Mouse (Mus musculus): ENCODE results near the gene Pgpep1l. TPM values are rescaled to one million over a fixed set of nuclear protein-coding genes. Genes with fewer than 3 reads are reported as not detected.
"Not testable (repeated sequence)": the region's sequence is repeated elsewhere in the genome, so short reads cannot be mapped to it uniquely, and the experiment has no call there.

Gene Pgpep1l
- polyA plus RNA-seq, 1 experiment from 2014 or later: not detected

DNA sequence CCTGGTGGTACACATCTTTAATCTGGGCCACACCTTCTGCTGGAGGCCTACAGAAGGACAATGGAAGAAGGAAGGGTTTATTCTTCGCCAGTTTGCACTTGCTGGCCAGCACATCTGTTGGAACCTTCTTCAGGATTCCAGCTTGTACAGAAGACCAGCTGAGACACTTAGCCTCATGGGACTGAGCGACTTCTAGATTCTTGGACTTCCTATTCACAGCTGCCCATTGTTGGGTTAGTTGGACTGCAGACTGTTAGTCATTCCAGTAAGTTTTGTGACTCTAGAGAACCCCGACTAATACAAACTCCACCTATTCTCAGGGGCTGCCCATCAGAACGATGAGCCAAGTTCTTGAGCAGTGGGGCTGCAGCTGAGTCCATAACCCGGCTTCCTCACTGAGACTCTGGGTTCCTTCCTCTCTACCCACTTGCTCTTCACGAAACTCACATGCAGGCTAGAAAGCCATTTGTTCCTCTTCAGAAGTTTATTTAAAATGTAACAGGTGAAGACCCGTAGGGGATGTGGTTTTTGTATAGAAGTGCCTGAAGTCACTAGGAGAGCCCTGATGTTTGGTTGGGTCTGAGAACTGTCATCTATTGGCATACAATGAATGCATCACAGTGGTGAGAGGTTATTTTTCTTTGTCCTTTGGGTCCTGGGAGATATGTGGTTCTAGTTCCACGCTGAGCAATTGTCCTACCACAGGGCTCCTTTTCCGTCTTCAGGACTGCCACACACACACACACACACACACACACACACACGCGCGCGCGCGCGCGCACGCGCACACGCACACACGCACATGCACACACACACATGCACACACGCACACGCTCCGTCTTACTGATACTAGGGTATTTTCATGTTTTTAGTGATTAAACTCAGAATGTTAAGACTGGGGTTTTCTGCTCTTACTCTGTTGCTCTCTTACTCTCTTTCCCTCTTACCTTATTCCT lies 22.8 kb upstream of the Pgpep1l start:
- Histone ChIP-seq H3K4me1 (replicated peaks; ENCODE audit: control insufficient read depth, insufficient read depth, low read length) (no peaks in the 10 kb centered on the region), H3K4me3 (ENCODE audit: low read depth, low read length) (no peak overlapping the region), H3K27me3 (replicated peaks; ENCODE audit: control insufficient read depth, insufficient read depth, low read length) (no peaks in the 10 kb centered on the region), H3K9ac (ENCODE audit: low read depth, low read length) (no peak overlapping the region), H3K4me2 (no peak overlapping the region), H3K9me3 (ENCODE audit: control insufficient read depth, low read length) (no peaks in the 10 kb centered on the region), H3K27ac (ENCODE audit: low read depth, low read length) (no peak overlapping the region), H3K36me3 (ENCODE audit: control insufficient read depth, insufficient read depth, low read length) (no peaks in the 10 kb centered on the region)
- ATAC-seq (replicated peaks; ENCODE audit: low FRiP score) (no peak), DNase-seq (ENCODE audit: low spot score) (no peak)
- WGBS: 90% methylated on average over 24 of the region's 24 CpGs

DNA sequence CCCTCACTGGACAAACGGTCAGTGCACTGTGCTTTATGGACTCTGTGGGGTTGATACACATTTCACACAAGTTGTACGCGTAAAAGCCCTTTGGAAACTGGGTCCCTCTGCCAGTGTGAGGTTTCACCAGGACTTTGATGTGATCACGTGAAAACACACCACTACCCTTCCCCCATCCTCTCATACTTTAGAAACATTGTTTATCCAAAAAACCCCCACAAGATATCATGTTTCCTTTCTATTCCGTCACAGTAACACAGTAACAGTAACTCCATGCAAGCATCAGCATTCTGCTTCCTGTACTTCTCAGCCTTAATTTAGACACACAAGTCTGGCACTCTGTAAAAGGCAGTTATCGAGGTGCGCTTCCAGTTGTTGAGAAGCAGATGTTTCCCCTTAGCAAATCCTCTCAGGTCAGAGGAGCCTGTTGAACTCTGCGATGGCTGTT lies 21.8 kb upstream of the Pgpep1l start:
- no peak overlapping the region for H3K4me2 ChIP-seq
- DNase-seq (ENCODE audit: low spot score): no peak
- H3K9me3 ChIP-seq (ENCODE audit: control insufficient read depth, low read length): no peaks in the 10 kb centered on the region
- no peak overlapping the region for H3K27ac ChIP-seq (ENCODE audit: low read depth, low read length)
- WGBS: 63% methylated on average over 8 of the region's 8 CpGs
- H3K27me3 ChIP-seq (replicated peaks; ENCODE audit: control insufficient read depth, insufficient read depth, low read length): no peaks in the 10 kb centered on the region
- H3K9ac ChIP-seq (ENCODE audit: low read depth, low read length): no peak overlapping the region
- ATAC-seq (replicated peaks; ENCODE audit: low FRiP score): no peak
- H3K36me3 ChIP-seq (ENCODE audit: control insufficient read depth, insufficient read depth, low read length): no peaks in the 10 kb centered on the region
- no peak overlapping the region for H3K4me3 ChIP-seq (ENCODE audit: low read depth, low read length)
- no peaks in the 10 kb centered on the region for H3K4me1 ChIP-seq (replicated peaks; ENCODE audit: control insufficient read depth, insufficient read depth, low read length)

DNA sequence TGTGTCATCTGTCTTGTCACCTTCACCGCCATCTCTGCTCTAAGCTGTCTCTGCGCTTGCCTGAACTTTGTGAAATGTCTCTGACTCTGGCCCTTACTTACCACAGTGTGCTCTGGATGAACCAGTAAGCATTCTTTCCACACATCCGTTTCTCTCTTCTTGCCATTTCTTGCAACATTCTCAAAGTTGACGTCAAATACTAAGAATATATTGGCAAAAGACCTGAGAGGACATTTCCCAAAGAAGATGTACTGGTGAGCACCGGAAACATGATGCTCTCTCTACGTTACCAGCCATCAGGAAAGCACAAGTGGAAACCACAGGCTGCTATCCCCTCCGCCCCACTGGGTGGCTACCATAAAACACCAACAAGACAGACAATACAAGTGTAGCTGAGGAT lies 19.7 kb upstream of the Pgpep1l start:
- Histone ChIP-seq H3K27me3 (replicated peaks; ENCODE audit: control insufficient read depth, insufficient read depth, low read length) (no peaks in the 10 kb centered on the region), H3K4me1 (replicated peaks; ENCODE audit: control insufficient read depth, insufficient read depth, low read length) (no peaks in the 10 kb centered on the region), H3K9me3 (ENCODE audit: control insufficient read depth, low read length) (no peaks in the 10 kb centered on the region), H3K9ac (ENCODE audit: low read depth, low read length) (no peak overlapping the region), H3K4me3 (ENCODE audit: low read depth, low read length) (no peak overlapping the region), H3K4me2 (no peak overlapping the region), H3K27ac (ENCODE audit: low read depth, low read length) (no peak overlapping the region), H3K36me3 (ENCODE audit: control insufficient read depth, insufficient read depth, low read length) (no peaks in the 10 kb centered on the region)
- WGBS: 76% methylated on average over 7 of the region's 7 CpGs
- DNase-seq (ENCODE audit: low spot score) (no peak), ATAC-seq (replicated peaks; ENCODE audit: low FRiP score) (no peak)

DNA sequence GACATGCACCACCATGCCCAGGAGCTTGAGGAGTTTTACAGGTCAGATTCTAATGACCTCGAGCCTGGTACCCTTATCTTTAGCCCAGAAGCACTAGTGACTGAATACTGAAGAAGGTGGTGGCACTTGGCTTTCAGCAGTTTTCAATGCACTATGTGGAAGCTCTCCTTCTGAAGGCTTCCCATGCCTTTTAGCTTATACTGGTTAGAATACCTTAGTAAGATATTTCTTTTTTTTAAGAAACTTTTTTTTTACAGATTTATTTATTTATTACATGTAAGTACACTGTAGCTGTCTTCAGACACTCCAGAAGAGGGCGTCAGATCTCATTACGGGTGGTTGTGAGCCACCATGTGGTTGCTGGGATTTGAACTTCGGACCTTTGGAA lies 19.1 kb upstream of the Pgpep1l start:
- peak overlapping the region; percentile 19; the same call in 1 of the 2 replicates for H3K27ac ChIP-seq (ENCODE audit: low read depth, low read length)

DNA sequence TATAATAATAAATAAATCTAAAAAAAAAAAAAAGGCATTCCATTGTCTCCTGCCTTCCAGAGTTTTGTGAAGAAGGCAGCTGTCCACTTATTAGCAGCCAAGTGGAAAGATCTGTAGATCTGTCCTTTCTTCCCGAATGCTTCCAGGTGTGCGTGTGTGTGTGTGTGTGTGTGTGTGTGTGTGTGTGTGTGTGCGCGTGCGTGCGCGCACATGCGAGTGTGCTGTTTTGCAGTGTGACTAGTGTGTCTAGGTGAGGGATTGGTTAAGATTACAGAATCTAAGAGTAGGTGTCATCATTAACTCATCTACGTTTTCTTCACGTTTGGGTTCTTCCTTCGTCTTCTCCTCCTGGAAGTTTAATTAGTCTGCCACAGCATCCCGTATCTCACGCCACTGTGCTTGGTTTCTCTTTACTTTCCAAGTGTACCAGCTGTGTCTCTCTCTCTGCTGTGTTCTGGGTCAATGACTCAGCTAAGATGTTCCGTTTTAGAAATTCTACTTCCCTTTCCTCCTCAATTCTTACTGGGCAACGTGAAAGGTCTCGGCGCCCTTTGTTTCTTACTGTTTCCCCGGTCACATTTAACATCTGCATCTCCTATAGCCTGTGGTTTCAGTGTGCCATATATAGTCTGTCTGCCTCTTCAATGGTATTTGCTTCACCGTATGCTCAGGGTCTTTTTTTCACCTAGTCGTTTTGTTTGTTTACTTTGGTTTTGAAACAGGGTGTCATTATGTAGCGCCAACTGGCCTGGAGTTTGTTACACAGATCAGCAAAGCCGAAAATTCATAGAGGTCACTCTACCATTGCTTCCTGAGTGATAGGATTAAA lies 18.5 kb upstream of the Pgpep1l start:
- no peak for DNase-seq (ENCODE audit: low spot score)
- Histone ChIP-seq H3K27ac (ENCODE audit: low read depth, low read length) (peak overlapping the region; percentile 19; the same call in 1 of the 2 replicates), H3K4me2 (no peak overlapping the region), H3K4me3 (ENCODE audit: low read depth, low read length) (no peak overlapping the region), H3K27me3 (replicated peaks; ENCODE audit: control insufficient read depth, insufficient read depth, low read length) (no peaks in the 10 kb centered on the region), H3K4me1 (replicated peaks; ENCODE audit: control insufficient read depth, insufficient read depth, low read length) (no peaks in the 10 kb centered on the region), H3K9me3 (ENCODE audit: control insufficient read depth, low read length) (no peaks in the 10 kb centered on the region), H3K9ac (ENCODE audit: low read depth, low read length) (no peak overlapping the region), H3K36me3 (ENCODE audit: control insufficient read depth, insufficient read depth, low read length) (no peaks in the 10 kb centered on the region)
- ATAC-seq (replicated peaks; ENCODE audit: low FRiP score): no peak
- WGBS: 70% methylated on average over 22 of the region's 22 CpGs

More for the DNA sequence above, 19.1 kb upstream of the Pgpep1l start:
- not testable (repeated sequence) for H3K9ac ChIP-seq (ENCODE audit: low read depth, low read length); ATAC-seq (replicated peaks; ENCODE audit: low FRiP score); H3K4me3 ChIP-seq (ENCODE audit: low read depth, low read length); H3K4me1 ChIP-seq (replicated peaks; ENCODE audit: control insufficient read depth, insufficient read depth, low read length); H3K9me3 ChIP-seq (ENCODE audit: control insufficient read depth, low read length); H3K36me3 ChIP-seq (ENCODE audit: control insufficient read depth, insufficient read depth, low read length); DNase-seq (ENCODE audit: low spot score); H3K27me3 ChIP-seq (replicated peaks; ENCODE audit: control insufficient read depth, insufficient read depth, low read length); H3K4me2 ChIP-seq
- WGBS: 67% methylated on average over 4 of the region's 4 CpGs

DNA sequence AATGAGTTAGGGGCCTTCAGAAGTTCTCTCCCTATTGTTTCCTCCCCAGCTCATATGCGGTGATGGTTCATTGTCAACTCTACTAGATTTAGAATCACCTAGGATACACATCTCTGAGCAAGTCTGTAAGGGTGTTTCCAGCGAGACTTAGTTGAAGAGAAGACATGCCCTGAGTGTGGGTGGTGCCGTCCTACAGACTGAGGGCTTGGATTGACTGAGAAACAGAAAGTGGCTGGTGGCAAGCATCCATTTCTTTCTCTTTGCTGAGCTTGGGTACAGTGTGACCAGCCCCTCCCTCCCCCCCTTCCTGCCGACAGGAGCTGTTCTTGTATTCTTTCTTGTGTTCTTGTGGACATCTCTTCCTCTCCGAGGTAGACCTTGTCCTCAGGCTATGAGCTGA lies 17.3 kb upstream of the Pgpep1l start:
- no peak overlapping the region for H3K27ac ChIP-seq (ENCODE audit: low read depth, low read length)
- ATAC-seq (replicated peaks; ENCODE audit: low FRiP score) (no peak), DNase-seq (ENCODE audit: low spot score) (no peak)
- H3K4me1 ChIP-seq (replicated peaks; ENCODE audit: control insufficient read depth, insufficient read depth, low read length): no peaks in the 10 kb centered on the region; the same call in 1 of the 2 replicates
- no peak overlapping the region for H3K9ac ChIP-seq (ENCODE audit: low read depth, low read length)
- H3K27me3 ChIP-seq (replicated peaks; ENCODE audit: control insufficient read depth, insufficient read depth, low read length): peaks cover 6% of the 10 kb centered on the region
- H3K4me2 ChIP-seq: no peak overlapping the region
- no peaks in the 10 kb centered on the region for H3K36me3 ChIP-seq (ENCODE audit: control insufficient read depth, insufficient read depth, low read length)
- 64% methylated on average over 5 of the region's 5 CpGs for WGBS
- no peak overlapping the region for H3K4me3 ChIP-seq (ENCODE audit: low read depth, low read length)
- H3K9me3 ChIP-seq (ENCODE audit: control insufficient read depth, low read length): no peaks in the 10 kb centered on the region

DNA sequence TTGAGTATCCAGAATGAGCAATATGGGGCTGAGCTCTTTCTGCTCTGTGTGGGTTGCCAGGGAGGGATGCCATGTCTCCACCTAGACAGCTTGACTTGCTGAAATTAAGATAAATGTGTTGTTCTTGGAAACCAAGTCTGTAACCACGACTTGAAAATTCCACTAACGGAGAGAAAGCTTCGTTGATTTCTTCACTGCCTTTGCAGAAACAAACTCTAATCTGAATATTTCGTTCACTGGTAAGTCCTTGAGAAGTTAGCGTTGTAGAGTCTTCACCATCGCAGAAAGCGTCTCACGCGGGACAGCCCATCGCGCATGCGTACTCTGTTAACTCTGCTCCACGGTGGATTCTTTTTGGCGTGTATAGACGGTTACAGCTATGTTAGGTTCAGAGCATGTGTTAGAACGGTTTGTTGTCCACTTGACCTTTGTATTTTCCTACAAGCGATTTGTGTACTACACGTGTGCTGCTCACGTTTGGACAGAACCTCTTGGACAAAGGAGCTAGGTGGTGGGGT lies 16.4 kb upstream of the Pgpep1l start:
- Histone ChIP-seq H3K4me1 (replicated peaks; ENCODE audit: control insufficient read depth, insufficient read depth, low read length) (peaks cover 9% of the 10 kb centered on the region), H3K36me3 (ENCODE audit: control insufficient read depth, insufficient read depth, low read length) (no peaks in the 10 kb centered on the region), H3K4me2 (no peak overlapping the region), H3K9me3 (ENCODE audit: control insufficient read depth, low read length) (no peaks in the 10 kb centered on the region), H3K27me3 (replicated peaks; ENCODE audit: control insufficient read depth, insufficient read depth, low read length) (peaks cover 8% of the 10 kb centered on the region), H3K4me3 (ENCODE audit: low read depth, low read length) (no peak overlapping the region), H3K27ac (ENCODE audit: low read depth, low read length) (no peak overlapping the region), H3K9ac (ENCODE audit: low read depth, low read length) (no peak overlapping the region)
- 88% methylated on average over 19 of the region's 19 CpGs for WGBS
- ATAC-seq (replicated peaks; ENCODE audit: low FRiP score) (no peak), DNase-seq (ENCODE audit: low spot score) (no peak)

DNA sequence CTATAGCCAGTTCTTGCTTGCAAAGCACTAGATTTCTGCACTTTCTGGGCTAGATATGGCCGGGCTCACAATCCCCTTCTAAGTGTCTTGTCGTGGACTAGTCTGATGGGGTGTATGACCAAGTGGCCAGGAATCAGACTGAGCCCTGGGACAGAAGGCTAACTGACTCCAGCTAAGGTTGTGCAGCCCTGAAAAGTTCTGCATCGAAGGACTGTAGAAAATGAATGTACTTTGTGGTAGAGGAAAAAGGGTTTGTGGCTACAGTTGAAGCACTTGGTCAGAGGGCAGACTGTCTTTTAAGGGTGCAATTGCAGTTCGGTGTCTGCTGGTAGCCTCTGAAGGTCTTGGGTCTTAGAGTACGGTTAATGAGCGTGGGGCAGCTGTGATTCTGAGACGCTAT lies 15.4 kb upstream of the Pgpep1l start:
- Histone ChIP-seq H3K4me1 (replicated peaks; ENCODE audit: control insufficient read depth, insufficient read depth, low read length) (peaks cover 10% of the 10 kb centered on the region), H3K27ac (ENCODE audit: low read depth, low read length) (no peak overlapping the region), H3K4me3 (ENCODE audit: low read depth, low read length) (no peak overlapping the region), H3K9ac (ENCODE audit: low read depth, low read length) (no peak overlapping the region), H3K36me3 (ENCODE audit: control insufficient read depth, insufficient read depth, low read length) (no peaks in the 10 kb centered on the region), H3K4me2 (no peak overlapping the region), H3K27me3 (replicated peaks; ENCODE audit: control insufficient read depth, insufficient read depth, low read length) (peaks cover 8% of the 10 kb centered on the region), H3K9me3 (ENCODE audit: control insufficient read depth, low read length) (no peaks in the 10 kb centered on the region)
- WGBS: 80% methylated on average over 7 of the region's 7 CpGs
- DNase-seq (ENCODE audit: low spot score) (no peak), ATAC-seq (replicated peaks; ENCODE audit: low FRiP score) (no peak)
